Mouse (Mus musculus) heart, postnatal 0 days (tissue): ENCODE data around the gene Il9r.

Experiments used
- CTCF ChIP-seq: IDR thresholded peaks from 2 replicates; pipeline ENCODE4 v1.5.1; 2016; ENCODE audit warnings: antibody characterized with exemption, control low read depth, low read depth
- EP300 ChIP-seq: IDR thresholded peaks from 2 replicates; pipeline ENCODE4 v1.6.1; 2016; ENCODE audit warnings: antibody characterized with exemption, low read depth

GRCm38 (mm10) chr11:32219287-32219686 is 19.2 kb upstream of the Il9r start:
- TF ChIP-seq EP300 (no peak), CTCF (no peak)
